Comparison of ENCODE assay signal across 8 mouse cellular contexts in genomic region chr1:168475579-168476208, GRCm38 (mm10). TPM values are rescaled to one million over a fixed set of nuclear protein-coding genes. Genes with fewer than 3 reads are reported as not detected.
DNase-seq lines count a peak whose midpoint lies in the region; ATAC-seq lines count a peak whose summit lies in the region.
"Had no signal": no experiment of that assay in that cellular context is flagged by ENCODE, and none has a peak within 500 bp of the region (broad histone marks: within the 10 kb centered on the region; RNA-seq: fewer than 3 reads in every experiment).

No protein-coding gene starts in this region.

- WGBS in heart, embryonic 15.5 days, result 88% methylated on average over 17 of the region's 17 CpGs
- 49% methylated on average over 17 of the region's 17 CpGs for WGBS in embryonic facial prominence, embryonic 13.5 days
- 77% methylated on average over 17 of the region's 17 CpGs for WGBS in hindbrain, embryonic 12.5 days
- 65% methylated on average over 17 of the region's 17 CpGs for WGBS in midbrain, embryonic 15.5 days

- peaks cover 24% of the 10 kb centered on the region for H3K4me1 ChIP-seq in heart, embryonic 15.5 days (replicated peaks)
- peaks cover 44% of the 10 kb centered on the region for H3K4me1 ChIP-seq in embryonic facial prominence, embryonic 13.5 days
- H3K4me1 ChIP-seq in hindbrain, embryonic 12.5 days, result peaks cover 37% of the 10 kb centered on the region
- peaks cover 30% of the 10 kb centered on the region for H3K4me1 ChIP-seq in midbrain, embryonic 15.5 days

- H3K4me3 ChIP-seq in heart, embryonic 15.5 days, result no peak overlapping the region
- no peak overlapping the region for H3K4me3 ChIP-seq in embryonic facial prominence, embryonic 13.5 days
- H3K4me3 ChIP-seq in hindbrain, embryonic 12.5 days, result no peak overlapping the region
- H3K4me3 ChIP-seq in midbrain, embryonic 15.5 days, result no peak overlapping the region

- no peak overlapping the region for H3K4me2 ChIP-seq in heart, embryonic 15.5 days
- H3K4me2 ChIP-seq in embryonic facial prominence, embryonic 13.5 days, result peak overlapping the region; percentile 38
- no peak overlapping the region for H3K4me2 ChIP-seq in hindbrain, embryonic 12.5 days (replicated peaks)
- no peak overlapping the region for H3K4me2 ChIP-seq in midbrain, embryonic 15.5 days

- peak overlapping the region; percentile 92 for H3K27ac ChIP-seq in heart, embryonic 15.5 days
- peak overlapping the region; percentile 51; the same call in 1 of the 2 replicates for H3K27ac ChIP-seq in embryonic facial prominence, embryonic 13.5 days
- H3K27ac ChIP-seq in hindbrain, embryonic 12.5 days, result peak overlapping the region; percentile 69
- peak overlapping the region; percentile 13; the same call in 1 of the 2 replicates for H3K27ac ChIP-seq in midbrain, embryonic 15.5 days

- no peaks in the 10 kb centered on the region for H3K36me3 ChIP-seq in heart, embryonic 15.5 days
- H3K36me3 ChIP-seq in embryonic facial prominence, embryonic 13.5 days, result no peaks in the 10 kb centered on the region
- no peaks in the 10 kb centered on the region for H3K36me3 ChIP-seq in hindbrain, embryonic 12.5 days
- H3K36me3 ChIP-seq in midbrain, embryonic 15.5 days (replicated peaks), result no peaks in the 10 kb centered on the region

- DNase-seq in heart, adult 8-10 months (ENCODE audit: low spot score), result no peak
- no peak for DNase-seq in adrenal gland, postnatal 25 days
- DNase-seq in ovary, postnatal 10 days (ENCODE audit: low spot score), result no peak

- no peak for ATAC-seq in heart, embryonic 15.5 days (replicated peaks; ENCODE audit: insufficient number of reproducible peaks, insufficient read depth, low FRiP score, low read depth)
- no peak for ATAC-seq in embryonic facial prominence, embryonic 13.5 days (ENCODE audit: insufficient number of reproducible peaks, insufficient read depth, low FRiP score, low TSS enrichment, low read depth)
- ATAC-seq in hindbrain, embryonic 12.5 days (ENCODE audit: low FRiP score), result no peak
- peak; percentile 53 for ATAC-seq in midbrain, embryonic 15.5 days (replicated peaks)
- ATAC-seq: lung, postnatal 0 days had no signal

- H3K9me3 ChIP-seq in heart, embryonic 15.5 days (replicated peaks), result no peaks in the 10 kb centered on the region
- no peaks in the 10 kb centered on the region for H3K9me3 ChIP-seq in embryonic facial prominence, embryonic 13.5 days
- no peaks in the 10 kb centered on the region for H3K9me3 ChIP-seq in hindbrain, embryonic 12.5 days (replicated peaks)
- no peaks in the 10 kb centered on the region for H3K9me3 ChIP-seq in midbrain, embryonic 15.5 days

- no peak overlapping the region for H3K9ac ChIP-seq in heart, embryonic 15.5 days
- no peak overlapping the region for H3K9ac ChIP-seq in embryonic facial prominence, embryonic 13.5 days
- H3K9ac ChIP-seq in hindbrain, embryonic 12.5 days, result no peak overlapping the region
- H3K9ac ChIP-seq in midbrain, embryonic 15.5 days, result no peak overlapping the region

- no peaks in the 10 kb centered on the region for H3K27me3 ChIP-seq in heart, embryonic 15.5 days
- no peaks in the 10 kb centered on the region for H3K27me3 ChIP-seq in embryonic facial prominence, embryonic 13.5 days
- H3K27me3 ChIP-seq in hindbrain, embryonic 12.5 days, result no peaks in the 10 kb centered on the region
- H3K27me3 ChIP-seq in midbrain, embryonic 15.5 days (replicated peaks), result no peaks in the 10 kb centered on the region

RNA-seq across cellular contexts. Expression of gene Pbx1, which starts 43.6 kb away (rescaled TPM):
- 21.6 and 22.1 TPM in 2 replicates for polyA plus RNA-seq in heart, embryonic 15.5 days (2015; fragmentation: Nextera tagmentation; extraction: Ambion mirVana)
- total RNA-seq in heart, adult 8-10 months (2022), result 10 to 100 TPM; 48.1 to 60.7 (median 56.2) TPM
- 47.7 and 49.9 TPM in 2 replicates for polyA plus RNA-seq in embryonic facial prominence, embryonic 13.5 days (2015; fragmentation: Nextera tagmentation; extraction: Ambion mirVana)
- 56.3 and 59.8 TPM in 2 replicates for polyA plus RNA-seq in hindbrain, embryonic 12.5 days (2016; fragmentation: Nextera tagmentation; extraction: Ambion mirVana)
- 83.0 and 88.2 TPM in 2 replicates for polyA plus RNA-seq in midbrain, embryonic 15.5 days (2015; fragmentation: Nextera tagmentation; extraction: Ambion mirVana)
- 194 and 198 TPM in 2 replicates for total RNA-seq in adrenal gland, postnatal 25 days (2021)

Comparison
In these comparisons a context has a peak if more than half of its experiments do, and no peak if none do; other contexts are left out.
1. H3K27ac ChIP-seq: peak in every context shown above with its lines; median percentile 92 in heart, embryonic 15.5 days; 69 in hindbrain, embryonic 12.5 days; 51 in embryonic facial prominence, embryonic 13.5 days; 13 in midbrain, embryonic 15.5 days.